Mouse (Mus musculus) monocyte, adult 5-6 weeks (primary cell): Measurements from ENCODE around the gene Trio. TPM values are rescaled to one million over a fixed set of nuclear protein-coding genes. Genes with fewer than 3 reads are reported as not detected.

ENCODE experiments used
- ATAC-seq: fragments of 153-309, 156-312 bp; replicated peaks from 2 replicates; pipeline ENCODE4 v1.8.0; 2017; ENCODE audit warnings: mild to moderate bottlenecking; ENCODE audit not compliant: low TSS enrichment, insufficient number of reproducible peaks, severe bottlenecking, poor library complexity, low FRiP score
- total RNA-seq: library from RNA; stranded (forward); fragments of 200-1000, 200-491, 200-594 nt; gene quantifications from 3 replicates; pipeline ENCODE4 v1.2.3, GENCODE M21; 2017

Trio gene
- total RNA-seq, 1 experiment from 2014 or later = 33.9 TPM

GRCm38 (mm10) chr15:27778256-27778655 is 247.4 kb downstream of the Trio start:
- ATAC-seq = no peak

DNA sequence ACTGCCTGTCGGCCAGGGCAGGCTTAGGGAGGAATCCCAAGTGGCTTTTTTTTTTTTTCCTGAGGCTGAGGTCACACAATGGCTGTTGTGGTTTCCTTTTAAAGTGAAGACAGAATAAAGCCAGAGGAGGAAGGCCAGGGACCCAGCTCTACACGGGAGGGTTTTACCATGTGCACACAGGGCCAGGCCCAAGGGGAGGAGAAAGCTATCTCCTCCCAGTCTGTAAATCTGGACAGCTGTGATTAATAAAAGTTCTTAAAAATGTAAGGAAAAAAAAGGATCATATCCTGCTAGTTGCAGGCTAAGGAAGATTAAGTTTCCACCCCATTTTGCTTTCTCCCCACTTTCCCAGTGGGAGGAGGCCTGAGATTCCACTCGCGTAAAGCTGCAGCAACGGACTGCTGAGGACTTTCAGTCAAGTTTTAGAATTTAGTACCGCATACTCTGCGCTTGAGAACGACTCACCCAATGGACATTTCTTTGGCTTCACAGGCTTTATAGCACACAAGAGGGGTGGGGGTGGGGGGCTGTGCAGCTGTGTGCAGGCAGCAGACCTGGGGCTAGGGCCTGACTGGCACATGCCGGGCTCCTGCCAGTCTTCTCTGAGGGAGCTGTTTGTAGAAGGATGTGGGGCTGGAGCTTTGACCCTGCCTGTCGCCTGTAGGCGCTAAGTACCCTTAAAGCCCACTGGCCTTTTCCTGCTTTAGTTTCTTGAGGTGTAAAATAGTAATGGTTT is 248.0 kb downstream of the Trio start:
- no peak for ATAC-seq

- ATAC-seq = no peak
Measured at GRCm38 (mm10) chr15:27774481-27774880, 251.2 kb downstream of the Trio start.

- ATAC-seq = no peak
Measured at GRCm38 (mm10) chr15:27772125-27772627, 253.5 kb downstream of the Trio start.

GRCm38 (mm10) chr15:27771581-27771980 is 254.1 kb downstream of the Trio start:
- ATAC-seq = no peak

DNA sequence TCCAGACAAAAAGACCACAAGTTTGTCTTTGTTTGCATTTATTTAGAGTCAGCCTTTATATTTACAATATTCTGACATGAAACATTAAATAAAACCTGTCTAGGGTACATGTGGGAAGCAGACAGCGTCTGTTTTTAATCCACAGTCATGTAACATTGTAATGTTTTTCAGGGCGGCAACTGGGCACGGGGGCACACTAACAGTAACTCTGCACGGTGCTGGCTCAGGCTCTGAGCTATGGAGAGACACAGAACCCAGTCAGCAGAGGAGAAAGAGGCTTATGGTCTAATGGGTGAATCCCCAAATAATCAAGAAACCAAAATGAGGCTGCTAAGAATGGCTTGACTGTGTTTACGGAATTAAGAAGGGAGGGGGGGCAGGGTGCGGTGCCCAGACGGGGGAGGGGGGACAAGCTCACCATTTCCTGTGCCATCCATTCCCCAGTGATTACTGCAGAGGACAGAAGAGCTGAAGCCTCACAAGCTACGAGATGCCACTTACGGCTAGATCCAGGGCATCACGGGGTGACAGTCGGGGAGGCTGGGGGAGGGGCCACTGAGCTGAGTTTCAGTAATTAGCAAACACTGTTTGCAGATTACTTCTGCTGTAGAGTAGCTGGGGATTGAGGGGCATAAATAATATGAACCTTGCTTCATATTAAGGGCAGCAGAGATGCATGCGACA is 255.0 kb downstream of the Trio start:
- ATAC-seq = no peak

DNA sequence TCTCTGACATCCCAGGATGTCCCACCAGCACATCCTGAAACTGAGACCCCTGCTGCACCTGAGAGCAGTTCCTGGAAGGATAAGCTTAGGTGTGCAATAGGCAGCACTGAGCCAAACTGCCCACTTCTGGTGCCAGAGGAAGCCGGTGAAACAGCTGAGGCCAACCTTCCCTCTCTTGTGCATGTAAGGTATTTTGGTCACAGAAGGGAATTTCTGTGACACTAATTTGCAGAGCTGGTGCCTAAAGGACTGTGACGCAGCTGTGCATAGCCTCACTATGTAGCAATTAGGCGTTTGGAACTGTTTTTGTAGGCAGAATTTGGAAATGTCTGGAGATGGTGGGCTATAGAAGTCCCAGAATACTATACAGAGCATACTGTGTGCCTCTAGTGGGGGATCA is 264.2 kb downstream of the Trio start:
- ATAC-seq = no peak

DNA sequence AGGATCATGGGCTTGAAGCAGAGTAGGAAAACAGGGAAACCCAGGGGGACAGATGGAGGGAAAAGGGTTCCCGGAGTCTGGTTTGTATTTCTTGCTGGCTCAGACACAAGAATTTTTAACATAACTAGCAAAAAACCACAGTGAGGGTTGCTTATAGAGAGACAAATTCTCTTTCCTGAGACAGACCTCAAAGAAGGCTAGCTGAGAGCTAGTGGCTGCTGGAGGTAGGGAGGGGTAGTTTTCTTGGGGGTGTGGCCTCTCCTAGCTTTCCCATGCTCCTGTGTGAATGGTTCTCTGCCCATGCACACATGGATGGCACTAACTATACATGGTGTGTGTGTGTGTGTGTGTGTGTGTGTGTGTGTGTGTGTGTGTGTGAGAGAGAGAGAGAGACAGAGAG is 265.0 kb downstream of the Trio start:
- no peak for ATAC-seq

- ATAC-seq = no peak
Measured at GRCm38 (mm10) chr15:27759890-27760289, 265.8 kb downstream of the Trio start.

DNA sequence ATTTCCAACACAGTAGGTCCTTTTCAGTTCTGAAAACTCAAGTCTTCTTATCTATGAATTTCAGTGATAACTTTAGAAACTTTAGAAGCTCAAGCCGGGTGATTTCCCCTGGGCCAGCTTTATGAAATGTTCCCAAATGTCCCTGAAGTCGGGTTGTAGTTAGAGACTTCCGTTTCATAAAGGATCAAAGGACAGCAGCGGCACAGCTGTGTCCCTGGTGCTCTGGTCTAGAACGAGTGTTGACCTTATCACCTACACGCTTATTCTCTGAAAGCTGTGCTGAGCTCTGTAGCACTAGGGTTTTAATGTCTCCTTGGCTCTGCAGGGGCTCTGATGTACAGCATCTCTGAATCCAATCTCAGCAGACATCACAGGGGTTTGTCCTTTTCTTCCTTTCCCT is 267.0 kb downstream of the Trio start:
- ATAC-seq = no peak

DNA sequence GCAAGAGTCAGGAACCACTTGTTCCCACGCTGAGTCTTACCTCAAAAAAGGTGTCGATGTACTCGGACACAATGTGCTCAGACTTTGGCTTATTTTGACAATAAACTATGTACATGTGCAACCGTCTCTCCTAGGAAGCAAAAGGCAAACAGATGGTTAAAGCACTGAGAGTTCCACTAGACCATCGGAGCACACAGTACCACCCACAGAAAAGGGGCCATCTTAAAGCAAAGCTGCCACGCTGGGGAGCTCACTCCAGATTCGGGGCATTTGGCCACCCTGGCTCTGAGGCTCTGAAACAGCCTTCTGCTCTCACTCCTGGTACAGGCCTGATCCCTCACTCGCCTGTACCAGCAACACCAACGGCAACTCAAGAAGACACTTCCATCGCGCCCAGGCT is 269.2 kb downstream of the Trio start:
- no peak for ATAC-seq

DNA sequence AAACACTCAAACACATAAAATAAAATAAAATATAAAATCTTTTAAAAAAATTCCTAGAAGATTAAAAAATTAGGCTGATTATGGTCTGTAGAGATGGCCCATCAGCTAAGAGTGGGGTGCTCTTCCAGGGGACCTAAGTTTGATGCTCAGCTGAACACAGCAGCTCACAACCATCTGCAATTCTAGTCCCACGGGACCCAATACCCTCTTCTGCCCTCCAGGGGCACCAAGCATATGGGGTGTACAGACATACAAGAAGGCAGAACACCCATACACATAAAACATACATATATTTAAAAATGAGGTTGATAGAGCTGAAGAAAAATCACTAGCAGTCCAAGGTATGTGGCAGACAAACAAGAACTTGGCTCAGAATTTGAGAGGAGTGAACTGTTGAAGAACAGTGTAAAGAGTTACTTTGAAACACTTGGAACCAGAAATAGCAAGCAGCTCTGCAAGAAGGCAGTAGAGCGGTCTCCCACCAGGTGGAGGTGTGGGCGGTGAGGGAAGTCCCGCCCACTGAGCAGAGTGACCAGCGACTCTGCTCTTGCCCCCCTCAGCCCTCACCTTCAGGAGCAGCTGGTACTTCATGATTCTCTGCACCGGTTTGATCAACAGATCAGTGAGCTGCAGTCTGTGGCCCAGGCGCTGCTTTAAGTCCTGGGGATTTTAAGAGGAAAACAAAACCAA is 270.9 kb downstream of the Trio start:
- ATAC-seq = no peak

- ATAC-seq = no peak
Measured at GRCm38 (mm10) chr15:27753923-27754322, 271.7 kb downstream of the Trio start.

DNA sequence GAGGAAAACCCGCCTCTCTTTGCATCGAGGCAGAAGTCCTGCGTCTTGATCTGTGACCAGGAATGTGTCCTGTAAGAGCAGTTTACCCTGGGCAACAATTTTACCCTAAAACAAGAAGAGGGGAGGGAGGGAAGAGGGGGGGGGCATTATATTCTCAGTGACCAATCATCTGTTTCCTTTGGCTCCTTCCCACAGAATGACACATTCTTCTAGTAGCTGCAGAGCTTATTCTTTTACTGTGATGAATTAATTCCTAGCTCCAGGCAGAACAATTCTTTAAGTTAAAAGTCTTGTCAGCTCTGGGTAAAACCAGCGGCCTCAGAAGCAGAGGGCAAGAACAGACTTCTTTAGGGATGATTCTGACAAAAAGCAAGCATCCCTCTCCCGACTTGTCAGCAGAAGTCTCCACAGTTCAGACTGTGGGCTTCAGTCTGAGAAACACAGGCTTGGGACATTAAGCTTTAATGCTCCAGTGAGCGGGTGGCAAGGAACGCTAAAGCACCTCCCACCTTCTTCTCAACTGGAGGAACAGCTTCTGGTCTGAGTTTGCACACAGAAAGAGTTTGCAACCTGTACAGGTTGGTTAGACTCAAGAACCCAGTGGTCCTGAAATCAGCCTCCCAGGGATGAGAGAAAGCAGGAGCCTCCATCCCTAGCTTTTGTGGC is 272.8 kb downstream of the Trio start:
- ATAC-seq = no peak

DNA sequence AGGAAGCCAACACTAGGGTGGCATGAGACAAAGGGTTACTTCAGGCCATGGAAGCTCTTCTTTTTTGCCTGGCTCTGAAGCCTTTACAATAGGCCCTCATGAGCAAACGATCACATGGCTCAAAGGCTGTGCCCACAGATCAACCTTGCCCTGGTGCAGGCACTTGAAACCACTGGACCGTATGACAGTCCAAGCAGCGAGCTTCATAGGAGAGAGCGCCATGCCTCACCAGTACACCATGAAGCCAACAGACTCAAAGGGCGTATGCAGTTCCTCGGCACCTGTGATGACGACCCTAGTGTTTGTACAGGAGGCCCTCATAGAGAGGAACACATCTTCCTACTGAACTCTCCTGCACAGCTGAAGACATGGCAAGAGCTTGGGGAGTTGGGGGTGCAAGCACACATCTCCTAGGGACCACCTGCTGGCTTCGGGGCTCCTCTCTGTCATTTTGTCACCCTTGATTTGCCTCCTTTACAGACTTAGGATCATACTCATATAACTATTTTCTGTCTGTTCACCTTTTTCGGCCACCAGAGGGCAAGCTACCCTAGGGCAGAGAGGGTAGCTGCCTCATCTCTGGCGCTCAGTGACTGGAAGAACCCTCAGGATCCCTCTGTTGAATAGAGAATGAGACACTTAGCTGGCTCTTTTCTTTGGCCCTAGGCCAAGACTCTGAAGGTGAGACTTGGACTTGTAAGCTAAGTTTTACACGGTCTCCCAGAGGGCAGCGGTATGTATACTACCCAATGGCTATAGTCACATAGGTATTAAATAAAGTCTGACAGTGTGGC is 273.8 kb downstream of the Trio start:
- ATAC-seq = no peak

GRCm38 (mm10) chr15:27748739-27749138 is 276.9 kb downstream of the Trio start:
- no peak for ATAC-seq

GRCm38 (mm10) chr15:27747512-27747911 is 278.1 kb downstream of the Trio start:
- ATAC-seq = no peak

DNA sequence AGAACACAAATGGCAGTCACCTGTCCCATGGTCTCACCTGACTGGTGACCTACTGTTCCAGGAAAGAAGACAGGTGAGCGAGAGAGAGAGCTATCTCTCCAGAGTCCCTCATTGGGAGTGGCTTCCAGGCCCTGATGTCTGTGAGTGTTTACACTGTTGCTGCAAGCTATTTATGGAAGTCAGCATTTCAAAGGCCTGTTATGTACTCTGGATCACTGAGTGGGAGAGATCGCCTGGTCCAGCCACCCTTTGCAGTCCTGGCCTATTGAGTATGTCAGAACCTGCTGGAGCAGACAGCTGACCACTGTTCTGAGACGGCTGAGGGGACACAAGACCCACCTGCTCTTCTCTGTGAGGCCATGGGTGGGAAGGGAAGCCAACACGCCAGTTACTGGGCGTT is 280.7 kb downstream of the Trio start:
- no peak for ATAC-seq
